Mouse (Mus musculus) small intestine, adult 2 months (tissue): Measurements from ENCODE around the gene Scamp2. TPM values are rescaled to one million over a fixed set of nuclear protein-coding genes. Genes with fewer than 3 reads are reported as not detected.
A peak's percentile ranks its signal among the peaks of the same experiment; 100 is the strongest.

ENCODE experiments used
- H3K27ac ChIP-seq: fragments of 200-500 bp; 2 replicates; pipeline ENCODE4 v1.5.1; 2012; ENCODE audit warnings: low read depth, low read length, control low read depth, inconsistent platforms; ENCODE audit not compliant: insufficient read depth
- H3K27me3 ChIP-seq: fragments of 200-500 bp; 2 replicates; pipeline ENCODE4 v1.6.1; 2012; ENCODE audit warnings: mild to moderate bottlenecking, moderate library complexity, low read length, inconsistent platforms; ENCODE audit not compliant: control insufficient read depth, insufficient read depth
- H3K36me3 ChIP-seq: fragments of 200-500 bp; 2 replicates; pipeline ENCODE4 v1.6.1; 2012; ENCODE audit warnings: mild to moderate bottlenecking, low read length, control low read depth, inconsistent platforms; ENCODE audit not compliant: control insufficient read depth, insufficient read depth
- H3K4me1 ChIP-seq: fragments of 200-500 bp; 2 replicates; pipeline ENCODE4 v1.6.1; 2012; ENCODE audit warnings: low read length, inconsistent platforms, mixed read lengths; ENCODE audit not compliant: control insufficient read depth, insufficient read depth, insufficient read length
- H3K4me3 ChIP-seq: fragments of 200-500 bp; 2 replicates; pipeline ENCODE4 v1.5.1; 2012; ENCODE audit warnings: low read depth, mild to moderate bottlenecking, control low read depth, inconsistent platforms, low read length, moderate library complexity
- CTCF ChIP-seq: fragments of 200-500 bp; IDR thresholded peaks from 2 replicates; pipeline ENCODE4 v1.5.1; 2012; ENCODE audit warnings: low read depth, mild to moderate bottlenecking, control low read depth, inconsistent platforms, low read length, moderate library complexity, mixed read lengths; ENCODE audit not compliant: insufficient replicate concordance, insufficient read length; ENCODE audit errors: extremely low read depth
- POLR2A ChIP-seq: fragments of 200-500 bp; IDR thresholded peaks from 2 replicates; pipeline ENCODE4 v1.6.1; 2012; ENCODE audit warnings: low read depth, mild to moderate bottlenecking, control low read depth, inconsistent platforms, low read length, moderate library complexity
- WGBS: fragments of 180-500 bp; shearing (Covaris S2); methylation state at CpG from one replicate; pipeline ENCODE4 v1.1.7; 2018; 5-methylcytosine and 5-hydroxymethylcytosine counted together
- polyA plus RNA-seq: library from polyadenylated mRNA; depleted of rRNA; stranded (reverse); fragments of >200 nt; gene quantifications from 2 replicates; pipeline ENCODE4 v1.2.3, GENCODE M21; 2012; rRNA removed

Scamp2 gene
- polyA plus RNA-seq, 1 experiment = 207 TPM

GRCm38 (mm10) chr9:57627191-57627590 is 66.4 kb downstream of the Scamp2 start:
- WGBS = 93% methylated on average over 17 of the region's 17 CpGs
- Histone ChIP-seq H3K36me3 (peaks cover 63% of the 10 kb centered on the region), H3K27ac (no peak overlapping the region), H3K27me3 (no peaks in the 10 kb centered on the region), H3K4me3 (no peak overlapping the region), H3K4me1 (peaks cover 12% of the 10 kb centered on the region)
- TF ChIP-seq POLR2A (no peak), CTCF (no peak)

GRCm38 (mm10) chr9:57627892-57628291 is 67.1 kb downstream of the Scamp2 start:
- TF ChIP-seq CTCF (no peak), POLR2A (no peak)
- Histone ChIP-seq H3K4me3 (no peak overlapping the region), H3K27me3 (no peaks in the 10 kb centered on the region), H3K36me3 (peaks cover 63% of the 10 kb centered on the region), H3K27ac (no peak overlapping the region), H3K4me1 (peaks cover 12% of the 10 kb centered on the region)
- WGBS = 91% methylated on average over 11 of the region's 11 CpGs

GRCm38 (mm10) chr9:57628717-57629116 is 68.0 kb downstream of the Scamp2 start:
- WGBS = 90% methylated on average over 12 of the region's 12 CpGs
- peaks cover 63% of the 10 kb centered on the region for H3K36me3 ChIP-seq
- H3K27ac ChIP-seq = no peak overlapping the region
- no peaks in the 10 kb centered on the region for H3K27me3 ChIP-seq
- no peak for TF ChIP-seq POLR2A
- no peak for TF ChIP-seq CTCF
- H3K4me3 ChIP-seq = no peak overlapping the region
- peaks cover 16% of the 10 kb centered on the region for H3K4me1 ChIP-seq

- Histone ChIP-seq H3K27me3 (no peaks in the 10 kb centered on the region), H3K4me3 (no peak overlapping the region), H3K4me1 (peaks cover 15% of the 10 kb centered on the region), H3K36me3 (peaks cover 63% of the 10 kb centered on the region), H3K27ac (no peak overlapping the region)
- TF ChIP-seq POLR2A = no peak
- TF ChIP-seq CTCF = peak; percentile 96
- WGBS = 43% methylated on average over 14 of the region's 14 CpGs
Measured at GRCm38 (mm10) chr9:57629118-57629874, 68.6 kb downstream of the Scamp2 start.

- Histone ChIP-seq H3K4me3 (no peak overlapping the region), H3K27me3 (no peaks in the 10 kb centered on the region), H3K4me1 (peaks cover 33% of the 10 kb centered on the region), H3K36me3 (peaks cover 29% of the 10 kb centered on the region), H3K27ac (peak overlapping the region; percentile 15; the same call in 1 of the 2 replicates)
- 25% methylated on average over 4 of the region's 4 CpGs for WGBS
- no peak for TF ChIP-seq CTCF
- no peak for TF ChIP-seq POLR2A
Measured at GRCm38 (mm10) chr9:57633481-57634024, 72.8 kb downstream of the Scamp2 start.

GRCm38 (mm10) chr9:57637272-57637671 is 76.5 kb downstream of the Scamp2 start:
- H3K4me1 ChIP-seq = peaks cover 66% of the 10 kb centered on the region
- TF ChIP-seq CTCF = no peak
- TF ChIP-seq POLR2A = no peak
- H3K4me3 ChIP-seq = no peak overlapping the region
- peak overlapping the region; percentile 94 for H3K27ac ChIP-seq
- 50% methylated on average over 3 of the region's 3 CpGs for WGBS
- H3K27me3 ChIP-seq = no peaks in the 10 kb centered on the region
- H3K36me3 ChIP-seq = no peaks in the 10 kb centered on the region

- WGBS = 6% methylated on average over 6 of the region's 6 CpGs
- H3K27me3 ChIP-seq = no peaks in the 10 kb centered on the region
- peak overlapping the region; percentile 94 for H3K27ac ChIP-seq
- H3K36me3 ChIP-seq = no peaks in the 10 kb centered on the region
- TF ChIP-seq POLR2A (no peak), CTCF (no peak)
- peaks cover 70% of the 10 kb centered on the region for H3K4me1 ChIP-seq
- H3K4me3 ChIP-seq = peak overlapping the region; percentile 27
Measured at GRCm38 (mm10) chr9:57637741-57638322, 77.1 kb downstream of the Scamp2 start.

Other genes with a start within 250 kb of the Scamp2 start
- gene Ppcdc, start 120.8 kb upstream of the Scamp2 start, polyA plus RNA-seq = 10.3 and 14.2 TPM in 2 replicates
- gene Scamp5, start 92.9 kb upstream of the Scamp2 start, polyA plus RNA-seq = 104 and 119 TPM in 2 replicates
- 1.2 and 10.5 TPM in 2 replicates for gene Rpp25, start 56.9 kb upstream of the Scamp2 start, polyA plus RNA-seq
- gene Cox5a, start 39.7 kb upstream of the Scamp2 start, polyA plus RNA-seq = 952 and 1,569 TPM in 2 replicates
- 6.0 and 8.2 TPM in 2 replicates for gene Fam219b, start 23.4 kb upstream of the Scamp2 start, polyA plus RNA-seq
- gene Mpi, start 8.2 kb upstream of the Scamp2 start, polyA plus RNA-seq = 51.8 and 117 TPM in 2 replicates
- gene Ulk3, start 28.5 kb downstream of the Scamp2 start, polyA plus RNA-seq = 8.7 and 14.0 TPM in 2 replicates
- gene Cplx3, start 45.3 kb downstream of the Scamp2 start, polyA plus RNA-seq = not detected in 2 replicates
- gene Lman1l, start 59.8 kb downstream of the Scamp2 start, polyA plus RNA-seq = 0.08 TPM in 1 of 2 replicates, not detected in the other
- 52.1 and 95.9 TPM in 2 replicates for gene Csk, start 92.7 kb downstream of the Scamp2 start, polyA plus RNA-seq
- not detected in 2 replicates for gene Cyp1a2, start 122.8 kb downstream of the Scamp2 start, polyA plus RNA-seq
- gene Cyp1a1, start 127.0 kb downstream of the Scamp2 start, polyA plus RNA-seq = 0.51 and 0.79 TPM in 2 replicates
- 3.7 and 8.0 TPM in 2 replicates for gene Edc3, start 147.6 kb downstream of the Scamp2 start, polyA plus RNA-seq
- 30.7 and 66.1 TPM in 2 replicates for gene Clk3, start 204.9 kb downstream of the Scamp2 start, polyA plus RNA-seq